10 mouse cellular contexts compared by ENCODE assay signal in genomic region chrX:12129828-12130809, GRCm38 (mm10). TPM values are rescaled to one million over a fixed set of nuclear protein-coding genes. Genes with fewer than 3 reads are reported as not detected.
DNase-seq lines count a peak whose midpoint lies in the region; ATAC-seq and TF ChIP-seq lines count a peak whose summit lies in the region.
"Had no signal": no experiment of that assay in that cellular context is flagged by ENCODE, and none has a peak within 500 bp of the region (broad histone marks: within the 10 kb centered on the region; RNA-seq: fewer than 3 reads in every experiment).

No protein-coding gene starts in this region.

- no peak overlapping the region for H3K9ac ChIP-seq in hindbrain, postnatal 0 days (replicated peaks; ENCODE audit: low read length)
- H3K9ac ChIP-seq in midbrain, embryonic 12.5 days (replicated peaks), result no peak overlapping the region
- H3K9ac ChIP-seq in midbrain, embryonic 13.5 days (replicated peaks), result no peak overlapping the region
- no peak overlapping the region for H3K9ac ChIP-seq in embryonic facial prominence, embryonic 12.5 days
- H3K9ac ChIP-seq in neural tube, embryonic 12.5 days, result no peak overlapping the region
- H3K9ac ChIP-seq: intestine, embryonic 15.5 days had no signal

- no peak for DNase-seq in hindbrain, embryonic 10.5 days (ENCODE audit: low spot score)
- DNase-seq in hindbrain, postnatal 0 days (ENCODE audit: low spot score), result no peak
- DNase-seq in right cerebral cortex, adult 2 months (ENCODE audit: low spot score in 2 of 2), result no peak
- DNase-seq: cerebellum, adult 11 months; right cerebral cortex, adult 18-20 months had no signal

- no peaks in the 10 kb centered on the region for H3K36me3 ChIP-seq in hindbrain, embryonic 10.5 days
- H3K36me3 ChIP-seq in hindbrain, postnatal 0 days (ENCODE audit: insufficient read depth, low read length), result no peaks in the 10 kb centered on the region
- no peaks in the 10 kb centered on the region for H3K36me3 ChIP-seq in midbrain, embryonic 12.5 days
- no peaks in the 10 kb centered on the region for H3K36me3 ChIP-seq in midbrain, embryonic 13.5 days
- H3K36me3 ChIP-seq in embryonic facial prominence, embryonic 12.5 days, result no peaks in the 10 kb centered on the region
- H3K36me3 ChIP-seq in neural tube, embryonic 12.5 days, result no peaks in the 10 kb centered on the region
- H3K36me3 ChIP-seq: intestine, embryonic 15.5 days had no signal

- H3K4me3 ChIP-seq in hindbrain, embryonic 10.5 days, result no peak overlapping the region
- H3K4me3 ChIP-seq in hindbrain, postnatal 0 days (ENCODE audit: low read length), result no peak overlapping the region
- no peak overlapping the region for H3K4me3 ChIP-seq in midbrain, embryonic 12.5 days
- no peak overlapping the region for H3K4me3 ChIP-seq in midbrain, embryonic 13.5 days (replicated peaks)
- H3K4me3 ChIP-seq in embryonic facial prominence, embryonic 12.5 days, result no peak overlapping the region
- H3K4me3 ChIP-seq in neural tube, embryonic 12.5 days, result no peak overlapping the region
- H3K4me3 ChIP-seq: intestine, embryonic 15.5 days had no signal

- no peak for ATAC-seq in hindbrain, postnatal 0 days
- no peak for ATAC-seq in midbrain, embryonic 12.5 days (ENCODE audit: low FRiP score, low read depth)
- no peak for ATAC-seq in midbrain, embryonic 13.5 days
- no peak for ATAC-seq in embryonic facial prominence, embryonic 12.5 days (ENCODE audit: insufficient number of reproducible peaks, insufficient read depth, low FRiP score, low TSS enrichment)
- no peak for ATAC-seq in neural tube, embryonic 12.5 days (ENCODE audit: low FRiP score, low read depth)

- H3K9me3 ChIP-seq in hindbrain, embryonic 10.5 days, result no peaks in the 10 kb centered on the region
- H3K9me3 ChIP-seq in hindbrain, postnatal 0 days (ENCODE audit: low read length), result no peaks in the 10 kb centered on the region
- H3K9me3 ChIP-seq in midbrain, embryonic 12.5 days, result no peaks in the 10 kb centered on the region
- H3K9me3 ChIP-seq in midbrain, embryonic 13.5 days, result no peaks in the 10 kb centered on the region
- no peaks in the 10 kb centered on the region for H3K9me3 ChIP-seq in embryonic facial prominence, embryonic 12.5 days
- no peaks in the 10 kb centered on the region for H3K9me3 ChIP-seq in neural tube, embryonic 12.5 days
- H3K9me3 ChIP-seq: intestine, embryonic 15.5 days had no signal

- WGBS in hindbrain, embryonic 10.5 days, result 9% methylated on average over 14 of the region's 14 CpGs
- 34% methylated on average over 14 of the region's 14 CpGs for WGBS in hindbrain, postnatal 0 days
- 10% methylated on average over 14 of the region's 14 CpGs for WGBS in midbrain, embryonic 12.5 days
- whole genome bisulfite sequencing in midbrain, embryonic 13.5 days, result 20% methylated on average over 14 of the region's 14 CpGs
- WGBS in embryonic facial prominence, embryonic 12.5 days, result 10% methylated on average over 14 of the region's 14 CpGs
- WGBS in neural tube, embryonic 12.5 days, result 17% methylated on average over 14 of the region's 14 CpGs

- H3K4me1 ChIP-seq in hindbrain, embryonic 10.5 days (replicated peaks), result peaks cover 81% of the 10 kb centered on the region
- H3K4me1 ChIP-seq in hindbrain, postnatal 0 days (ENCODE audit: insufficient read depth, low read length), result peaks cover 9% of the 10 kb centered on the region
- peaks cover 40% of the 10 kb centered on the region for H3K4me1 ChIP-seq in midbrain, embryonic 12.5 days
- H3K4me1 ChIP-seq in midbrain, embryonic 13.5 days (replicated peaks), result peaks cover 63% of the 10 kb centered on the region
- peaks cover 52% of the 10 kb centered on the region for H3K4me1 ChIP-seq in embryonic facial prominence, embryonic 12.5 days
- peaks cover 48% of the 10 kb centered on the region for H3K4me1 ChIP-seq in neural tube, embryonic 12.5 days

- no peak overlapping the region for H3K4me2 ChIP-seq in hindbrain, postnatal 0 days (ENCODE audit: low read depth, low read length)
- 0 out of 2 replicates have a peak overlapping the region, but pooled peaks have one; percentile 60 for H3K4me2 ChIP-seq in midbrain, embryonic 12.5 days (replicated peaks)
- H3K4me2 ChIP-seq in midbrain, embryonic 13.5 days (replicated peaks), result no peak overlapping the region
- 0 out of 2 replicates have a peak overlapping the region, but pooled peaks have one; percentile 59 for H3K4me2 ChIP-seq in embryonic facial prominence, embryonic 12.5 days (replicated peaks)
- peak overlapping the region; percentile 65; the same call in 1 of the 2 replicates for H3K4me2 ChIP-seq in neural tube, embryonic 12.5 days (replicated peaks)

- 0 out of 2 replicates have a peak overlapping the region, but pooled peaks have one; percentile 16 for H3K27ac ChIP-seq in hindbrain, embryonic 10.5 days
- H3K27ac ChIP-seq in hindbrain, postnatal 0 days, result no peak overlapping the region
- H3K27ac ChIP-seq in midbrain, embryonic 12.5 days (replicated peaks), result no peak overlapping the region
- H3K27ac ChIP-seq in midbrain, embryonic 13.5 days, result no peak overlapping the region
- no peak overlapping the region for H3K27ac ChIP-seq in embryonic facial prominence, embryonic 12.5 days
- H3K27ac ChIP-seq in neural tube, embryonic 12.5 days, result no peak overlapping the region
- H3K27ac ChIP-seq: intestine, embryonic 15.5 days had no signal

- H3K27me3 ChIP-seq in hindbrain, embryonic 10.5 days (ENCODE audit: insufficient read depth, poor library complexity, severe bottlenecking), result peaks cover 100% of the 10 kb centered on the region
- H3K27me3 ChIP-seq in hindbrain, postnatal 0 days (ENCODE audit: insufficient read depth, low read length), result peaks cover 18% of the 10 kb centered on the region; the same call in 1 of the 2 replicates
- H3K27me3 ChIP-seq in midbrain, embryonic 12.5 days, result peaks cover 88% of the 10 kb centered on the region
- H3K27me3 ChIP-seq in midbrain, embryonic 13.5 days, result peaks cover 93% of the 10 kb centered on the region
- H3K27me3 ChIP-seq in embryonic facial prominence, embryonic 12.5 days, result peaks cover 83% of the 10 kb centered on the region
- peaks cover 68% of the 10 kb centered on the region for H3K27me3 ChIP-seq in neural tube, embryonic 12.5 days (replicated peaks)

- no peak for TF ChIP-seq CTCF in hindbrain, postnatal 0 days (IDR thresholded peaks at IDR 0.05; ENCODE audit: low read depth)

RNA-seq across cellular contexts. Expression of gene Bcor, which starts 30.0 kb away (rescaled TPM):
- polyA plus RNA-seq in hindbrain, embryonic 10.5 days (2016; fragmentation: Nextera tagmentation; extraction: Ambion mirVana), result 20.0 and 20.7 TPM in 2 replicates
- 22.6 and 27.3 TPM in 2 replicates for total RNA-seq in hindbrain, postnatal 0 days (2014; rRNA removed)
- 8.8 and 10.3 TPM in 2 replicates for polyA plus RNA-seq in hindbrain, postnatal 0 days (2015; fragmentation: Nextera tagmentation; extraction: Ambion mirVana)
- 26.3 and 31.2 TPM in 2 replicates for polyA plus RNA-seq in midbrain, embryonic 12.5 days (2016; fragmentation: Nextera tagmentation; extraction: Ambion mirVana)
- 24.1 and 25.4 TPM in 2 replicates for polyA plus RNA-seq in midbrain, embryonic 13.5 days (2015; fragmentation: Nextera tagmentation; extraction: Ambion mirVana)
- 20.6 TPM in 2 replicates for polyA plus RNA-seq in embryonic facial prominence, embryonic 12.5 days (2016; fragmentation: Nextera tagmentation; extraction: Ambion mirVana)
- polyA plus RNA-seq in neural tube, embryonic 12.5 days (2016; fragmentation: Nextera tagmentation; extraction: Ambion mirVana), result 23.0 and 23.2 TPM in 2 replicates

Comparison
In these comparisons a context has a peak if more than half of its experiments do, and no peak if none do; other contexts are left out.
1. H3K4me2 ChIP-seq: peak in midbrain, embryonic 12.5 days (single experiment), embryonic facial prominence, embryonic 12.5 days (single experiment) and neural tube, embryonic 12.5 days (single experiment); none in hindbrain, postnatal 0 days (single experiment) and midbrain, embryonic 13.5 days (single experiment).